In the genomic region with DNA sequence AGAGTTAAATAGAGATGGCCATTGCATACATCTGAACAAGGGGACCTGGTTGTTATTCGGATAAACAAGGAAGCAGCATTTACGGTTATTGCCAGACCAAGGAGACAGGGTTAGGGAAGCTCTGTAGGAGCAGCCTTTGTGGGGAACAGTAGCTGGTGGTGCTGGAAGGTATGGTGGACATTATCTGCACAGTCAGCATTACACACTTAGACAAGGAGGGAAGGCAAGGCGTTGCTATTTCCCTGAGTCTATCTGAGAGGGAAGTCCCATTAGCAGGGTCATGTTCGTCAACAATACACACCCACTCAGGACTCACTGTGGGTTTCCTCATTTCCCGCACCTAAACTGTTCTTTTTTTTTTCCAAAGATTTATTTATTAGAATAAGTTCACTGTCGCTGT, we compare ENCODE assay signal across 27 mouse cellular contexts. TPM values are rescaled to one million over a fixed set of nuclear protein-coding genes. Genes with fewer than 3 reads are reported as not detected.
A peak's percentile ranks its signal among the peaks of the same experiment; 100 is the strongest.
DNase-seq lines count a peak whose midpoint lies in the region; ATAC-seq and TF ChIP-seq lines count a peak whose summit lies in the region.
"Had no signal": no experiment of that assay in that cellular context is flagged by ENCODE, and none has a peak within 500 bp of the region (broad histone marks: within the 10 kb centered on the region; RNA-seq: fewer than 3 reads in every experiment).

No protein-coding gene starts in this region.

- H3K36me3 ChIP-seq in heart, embryonic 16.5 days (ENCODE audit: control insufficient read depth, insufficient read depth) = peaks cover 20% of the 10 kb centered on the region
- H3K36me3 ChIP-seq in liver, embryonic 16.5 days (ENCODE audit: control insufficient read depth, insufficient read depth) = peaks cover 14% of the 10 kb centered on the region
- peaks cover 56% of the 10 kb centered on the region for H3K36me3 ChIP-seq in liver, embryonic 12.5 days
- no peaks in the 10 kb centered on the region for H3K36me3 ChIP-seq in stomach, postnatal 0 days (ENCODE audit: control insufficient read depth, insufficient read depth, low read length)

- H3K9ac ChIP-seq in heart, embryonic 16.5 days (ENCODE audit: low read length) = no peak overlapping the region
- no peak overlapping the region for H3K9ac ChIP-seq in liver, embryonic 16.5 days (ENCODE audit: low read depth, low read length)
- H3K9ac ChIP-seq in liver, embryonic 12.5 days = no peak overlapping the region
- H3K9ac ChIP-seq in stomach, postnatal 0 days (ENCODE audit: low read length) = no peak overlapping the region
- H3K9ac ChIP-seq: embryonic facial prominence, embryonic 13.5 days; heart, embryonic 12.5 days; limb, embryonic 12.5 days; lung, embryonic 14.5 days; neural tube, embryonic 15.5 days had no signal

- no peaks in the 10 kb centered on the region for H3K9me3 ChIP-seq in heart, embryonic 16.5 days (replicated peaks; ENCODE audit: control insufficient read depth, low read length)
- no peaks in the 10 kb centered on the region for H3K9me3 ChIP-seq in liver, embryonic 16.5 days (replicated peaks; ENCODE audit: control insufficient read depth, low read length)
- H3K9me3 ChIP-seq in liver, embryonic 12.5 days (replicated peaks) = no peaks in the 10 kb centered on the region
- no peaks in the 10 kb centered on the region for H3K9me3 ChIP-seq in stomach, postnatal 0 days (ENCODE audit: control insufficient read depth, low read length)
- H3K9me3 ChIP-seq: embryonic facial prominence, embryonic 13.5 days; heart, embryonic 12.5 days; hindbrain, embryonic 10.5 days; limb, embryonic 12.5 days; neural tube, embryonic 15.5 days had no signal

- H3K4me1 ChIP-seq in heart, embryonic 16.5 days (ENCODE audit: control insufficient read depth, insufficient read depth, low read length) = peaks cover 33% of the 10 kb centered on the region
- peaks cover 2% of the 10 kb centered on the region for H3K4me1 ChIP-seq in liver, embryonic 16.5 days (ENCODE audit: control insufficient read depth, low read depth, low read length)
- H3K4me1 ChIP-seq in liver, embryonic 12.5 days = peaks cover 23% of the 10 kb centered on the region
- H3K4me1 ChIP-seq in stomach, postnatal 0 days (replicated peaks; ENCODE audit: control insufficient read depth, insufficient read depth) = 0 out of 2 replicates have a peak, but pooled peaks cover 3% of the 10 kb centered on the region
- H3K4me1 ChIP-seq: hindbrain, embryonic 10.5 days; limb, embryonic 12.5 days had no signal

- no peak for ATAC-seq in heart, embryonic 16.5 days (replicated peaks; ENCODE audit: extremely low read depth, insufficient read depth, low FRiP score)
- ATAC-seq in liver, embryonic 16.5 days (ENCODE audit: low read depth) = peak; percentile 14; the same call in 1 of the 2 replicates
- ATAC-seq in liver, embryonic 12.5 days = no peak
- ATAC-seq in inflammation-experienced regulatory T-cells, adult 6 months = peak; percentile 24
- peak; percentile 87 for ATAC-seq in stomach, postnatal 0 days (ENCODE audit: low FRiP score, low TSS enrichment)
- ATAC-seq: CD4-positive, CD25-positive, alpha-beta regulatory T cell, adult 4 months; forebrain, embryonic 16.5 days; hindbrain, postnatal 0 days; intestine, embryonic 16.5 days had no signal

- H3K27me3 ChIP-seq in heart, embryonic 16.5 days (ENCODE audit: control insufficient read depth, insufficient read depth, low read length) = no peaks in the 10 kb centered on the region
- no peaks in the 10 kb centered on the region for H3K27me3 ChIP-seq in liver, embryonic 16.5 days (ENCODE audit: control insufficient read depth, insufficient read depth, low read depth, low read length)
- no peaks in the 10 kb centered on the region for H3K27me3 ChIP-seq in liver, embryonic 12.5 days (replicated peaks)
- H3K27me3 ChIP-seq in stomach, postnatal 0 days (ENCODE audit: control insufficient read depth, insufficient read depth, low read length) = no peaks in the 10 kb centered on the region
- H3K27me3 ChIP-seq: embryonic facial prominence, embryonic 13.5 days; heart, embryonic 12.5 days; limb, embryonic 12.5 days; neural tube, embryonic 15.5 days had no signal

- no peak for TF ChIP-seq EP300 in stomach, postnatal 0 days (optimal IDR thresholded peaks at IDR 0.05)

- H3K4me3 ChIP-seq in heart, embryonic 16.5 days (ENCODE audit: low read length) = no peak overlapping the region
- no peak overlapping the region for H3K4me3 ChIP-seq in liver, embryonic 16.5 days (ENCODE audit: low read depth, low read length)
- H3K4me3 ChIP-seq in liver, embryonic 12.5 days = no peak overlapping the region
- no peak overlapping the region for H3K4me3 ChIP-seq in stomach, postnatal 0 days (ENCODE audit: low read depth, low read length)
- H3K4me3 ChIP-seq: embryonic facial prominence, embryonic 13.5 days; erythroblast, embryonic 14.5 days; heart, embryonic 12.5 days; hindbrain, embryonic 10.5 days; left cerebral cortex, adult 2 months; limb, embryonic 12.5 days; neural tube, embryonic 15.5 days had no signal

- 79% methylated on average over 6 of the region's 6 CpGs for WGBS in heart, embryonic 16.5 days
- WGBS in liver, embryonic 16.5 days (ENCODE audit: insufficient replicate concordance) = 72% methylated on average over 6 of the region's 6 CpGs
- 83% methylated on average over 6 of the region's 6 CpGs for WGBS in liver, embryonic 12.5 days (ENCODE audit: insufficient replicate concordance)
- 75% methylated on average over 6 of the region's 6 CpGs for WGBS in stomach, postnatal 0 days

- H3K27ac ChIP-seq in heart, embryonic 16.5 days (ENCODE audit: low read length) = 0 out of 2 replicates have a peak overlapping the region, but pooled peaks have one; percentile 28
- no peak overlapping the region for H3K27ac ChIP-seq in liver, embryonic 16.5 days (ENCODE audit: low read length)
- no peak overlapping the region for H3K27ac ChIP-seq in liver, embryonic 12.5 days
- H3K27ac ChIP-seq in stomach, postnatal 0 days (replicated peaks) = 0 out of 2 replicates have a peak overlapping the region, but pooled peaks have one; percentile 40
- H3K27ac ChIP-seq: embryonic facial prominence, embryonic 13.5 days; hindbrain, embryonic 10.5 days; hindbrain, postnatal 0 days; left cerebral cortex, adult 2 months; limb, embryonic 12.5 days; neural tube, embryonic 15.5 days had no signal

- TF ChIP-seq CTCF in stomach, postnatal 0 days (IDR thresholded peaks at IDR 0.05; ENCODE audit: low read depth) = no peak

- H3K4me2 ChIP-seq in heart, embryonic 16.5 days (ENCODE audit: low read depth, low read length) = no peak overlapping the region
- no peak overlapping the region for H3K4me2 ChIP-seq in liver, embryonic 16.5 days (ENCODE audit: low read depth, low read length)
- H3K4me2 ChIP-seq in liver, embryonic 12.5 days = no peak overlapping the region
- no peak overlapping the region for H3K4me2 ChIP-seq in stomach, postnatal 0 days (replicated peaks; ENCODE audit: low read depth)
- H3K4me2 ChIP-seq: embryonic facial prominence, embryonic 13.5 days; heart, embryonic 12.5 days; limb, embryonic 12.5 days; lung, embryonic 14.5 days; neural tube, embryonic 15.5 days had no signal

- DNase-seq in heart, adult 18-20 months = no peak
- no peak for DNase-seq in stomach, postnatal 0 days (ENCODE audit: low spot score)
- DNase-seq in lung, adult 18-20 months = no peak
- DNase-seq: adrenal gland, adult 8-10 months; embryo, embryonic 11 days; kidney, adult 9 months; kidney, postnatal 14 days; lung, embryonic 14.5 days; midbrain, embryonic 14.5 days; retina, postnatal 1 day; right cerebral cortex, postnatal 14 days; thymus, postnatal 14 days had no signal

RNA-seq across cellular contexts. Expression of a gene that starts 10.0 kb away (rescaled TPM):
- 325 and 342 TPM in 2 replicates for polyA plus RNA-seq in heart, embryonic 16.5 days (2015; fragmentation: Nextera tagmentation; extraction: Ambion mirVana)
- 100 to 1,000 TPM; 263 to 287 TPM for total RNA-seq in heart, adult 18-20 months (2021)
- 150 and 152 TPM in 2 replicates for polyA plus RNA-seq in liver, embryonic 16.5 days (2015; fragmentation: Nextera tagmentation; extraction: Ambion mirVana)
- 209 and 220 TPM in 2 replicates for polyA plus RNA-seq in liver, embryonic 12.5 days (2016; fragmentation: Nextera tagmentation; extraction: Ambion mirVana)
- 1,000 to 10,000 TPM in 1 of 3 experiments, 100 to 1,000 TPM in 2; 827 to 1,261 (median 893) TPM for polyA plus RNA-seq in inflammation-experienced regulatory T-cells, adult 6 months (2017; shearing (Covaris generic))
- 338 and 359 TPM in 2 replicates for polyA plus RNA-seq in stomach, postnatal 0 days (2015; fragmentation: Nextera tagmentation; extraction: Ambion mirVana)

Comparison
In these comparisons a context has a peak if more than half of its experiments do, and no peak if none do; other contexts are left out.
1. ATAC-seq: peak in liver, embryonic 16.5 days (single experiment), inflammation-experienced regulatory T-cells, adult 6 months (single experiment) and stomach, postnatal 0 days (single experiment); none in heart, embryonic 16.5 days (single experiment) and liver, embryonic 12.5 days (single experiment).
2. H3K27ac ChIP-seq: peak in heart, embryonic 16.5 days (single experiment) and stomach, postnatal 0 days (single experiment); none in liver, embryonic 16.5 days (single experiment) and liver, embryonic 12.5 days (single experiment).